Mouse (Mus musculus): ENCODE results near the gene Nsf. TPM values are rescaled to one million over a fixed set of nuclear protein-coding genes. Genes with fewer than 3 reads are reported as not detected.
"Not testable (repeated sequence)": the region's sequence is repeated elsewhere in the genome, so short reads cannot be mapped to it uniquely, and the experiment has no call there.

The Nsf gene
- polyA plus RNA-seq, 1 experiment from 2014 or later, result 47.6 TPM

DNA sequence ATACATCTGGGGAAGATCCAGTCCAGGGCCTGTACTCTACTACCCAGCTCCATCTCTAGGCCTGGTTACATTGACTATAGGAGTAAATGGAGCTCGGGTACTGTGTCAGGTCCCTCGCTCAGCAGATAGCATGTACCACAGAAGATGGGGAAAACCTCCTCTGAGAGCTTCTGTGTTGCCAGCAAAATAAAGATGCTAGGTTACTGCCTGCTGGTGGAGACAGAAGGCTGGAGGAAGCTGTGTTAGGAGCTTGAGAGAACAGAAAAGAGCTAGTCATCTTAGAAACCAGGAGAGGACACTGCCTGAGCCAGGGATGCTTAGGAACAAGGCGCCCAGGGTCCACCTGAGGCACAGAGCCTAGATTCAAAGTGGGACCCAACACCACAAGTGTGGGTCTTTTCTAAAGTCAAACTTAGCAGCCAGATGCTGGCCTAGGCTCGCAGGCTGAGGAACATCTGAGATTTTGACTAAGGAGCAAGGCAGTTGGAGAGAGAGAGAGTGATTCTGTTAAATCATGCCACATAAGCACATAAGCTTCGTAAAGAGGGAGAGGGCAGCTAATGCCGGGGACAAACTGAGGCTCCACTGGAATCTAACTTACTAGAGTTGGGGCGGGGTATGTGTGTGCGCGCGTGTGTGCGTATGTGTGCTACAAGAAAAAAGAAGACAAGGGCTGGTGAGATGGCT lies 66.0 kb downstream of the Nsf start:
- ATAC-seq (replicated peaks; ENCODE audit: insufficient number of reproducible peaks, low FRiP score, low TSS enrichment, low read depth), result no peak

DNA sequence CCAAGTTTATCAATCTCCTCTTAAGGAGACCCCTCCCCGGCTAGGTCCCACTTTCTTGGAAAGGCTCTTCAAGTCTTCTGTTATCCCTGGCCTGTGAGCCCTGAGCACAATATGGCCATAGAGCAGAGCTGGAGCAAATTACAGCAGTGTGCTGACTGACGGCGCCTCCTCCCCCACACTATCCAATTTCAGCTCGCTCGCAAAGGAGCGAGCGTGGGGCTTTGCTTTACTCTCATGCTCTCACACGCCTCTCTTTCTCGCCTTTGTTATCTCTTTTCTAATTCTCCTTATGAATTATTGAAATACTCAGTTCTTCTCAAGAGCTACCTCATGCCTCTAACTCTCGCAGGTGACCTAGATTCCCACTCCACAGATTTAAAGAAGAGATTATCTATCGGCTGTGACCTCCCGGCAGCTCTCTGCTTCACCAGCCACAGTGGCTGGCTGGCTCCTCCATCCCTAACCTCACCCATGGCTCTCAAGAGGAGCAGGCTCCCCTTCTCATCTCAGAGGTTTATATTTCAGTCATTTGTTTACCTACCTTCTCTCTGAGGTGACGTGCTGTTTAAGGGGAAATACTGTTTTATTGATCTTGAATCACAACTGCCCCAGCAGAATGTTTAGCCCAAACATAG lies 69.0 kb downstream of the Nsf start:
- Histone ChIP-seq H3K9ac (replicated peaks; ENCODE audit: low read length) (peak overlapping the region; percentile 6), H3K4me3 (ENCODE audit: low read depth, low read length) (no peak overlapping the region), H3K4me2 (ENCODE audit: low read depth, low read length) (0 out of 2 replicates have a peak overlapping the region, but pooled peaks have one; percentile 3), H3K27me3 (ENCODE audit: control insufficient read depth, insufficient read depth, low read length) (no peaks in the 10 kb centered on the region), H3K36me3 (replicated peaks; ENCODE audit: control insufficient read depth, insufficient read depth, low read depth, low read length) (no peaks in the 10 kb centered on the region), H3K4me1 (ENCODE audit: control insufficient read depth, insufficient read depth, low read length) (no peaks in the 10 kb centered on the region), H3K27ac (replicated peaks; ENCODE audit: low read depth, low read length) (peak overlapping the region; percentile 6), H3K9me3 (replicated peaks; ENCODE audit: control insufficient read depth, low read length) (no peaks in the 10 kb centered on the region)
- ATAC-seq (replicated peaks; ENCODE audit: insufficient number of reproducible peaks, low FRiP score, low TSS enrichment, low read depth) (peak; percentile 91), DNase-seq (ENCODE audit: low spot score) (peak; percentile 88)
- 1% methylated on average over 13 of the region's 13 CpGs for WGBS

More for the DNA sequence above, 66.0 kb downstream of the Nsf start:
- no peaks in the 10 kb centered on the region for H3K36me3 ChIP-seq (replicated peaks; ENCODE audit: control insufficient read depth, insufficient read depth, low read depth, low read length)
- no peak overlapping the region for H3K9ac ChIP-seq (replicated peaks; ENCODE audit: low read length)
- no peaks in the 10 kb centered on the region for H3K9me3 ChIP-seq (replicated peaks; ENCODE audit: control insufficient read depth, low read length)
- H3K4me3 ChIP-seq (ENCODE audit: low read depth, low read length), result no peak overlapping the region
- DNase-seq (ENCODE audit: low spot score), result no peak
- no peak overlapping the region for H3K4me2 ChIP-seq (ENCODE audit: low read depth, low read length)
- no peaks in the 10 kb centered on the region for H3K4me1 ChIP-seq (ENCODE audit: control insufficient read depth, insufficient read depth, low read length)
- H3K27ac ChIP-seq (replicated peaks; ENCODE audit: low read depth, low read length), result no peak overlapping the region
- 96% methylated on average over 11 of the region's 11 CpGs for WGBS
- no peaks in the 10 kb centered on the region for H3K27me3 ChIP-seq (ENCODE audit: control insufficient read depth, insufficient read depth, low read length)

- H3K9ac ChIP-seq (replicated peaks; ENCODE audit: low read length), result no peak overlapping the region
- no peaks in the 10 kb centered on the region for H3K4me1 ChIP-seq (ENCODE audit: control insufficient read depth, insufficient read depth, low read length)
- H3K27ac ChIP-seq (replicated peaks; ENCODE audit: low read depth, low read length), result no peak overlapping the region
- no peak overlapping the region for H3K4me2 ChIP-seq (ENCODE audit: low read depth, low read length)
- H3K9me3 ChIP-seq (replicated peaks; ENCODE audit: control insufficient read depth, low read length), result no peaks in the 10 kb centered on the region
- DNase-seq (ENCODE audit: low spot score) (no peak), ATAC-seq (replicated peaks; ENCODE audit: insufficient number of reproducible peaks, low FRiP score, low TSS enrichment, low read depth) (no peak)
- no peaks in the 10 kb centered on the region for H3K36me3 ChIP-seq (replicated peaks; ENCODE audit: control insufficient read depth, insufficient read depth, low read depth, low read length)
- no peaks in the 10 kb centered on the region for H3K27me3 ChIP-seq (ENCODE audit: control insufficient read depth, insufficient read depth, low read length)
- WGBS, result 85% methylated on average over 10 of the region's 10 CpGs
- no peak overlapping the region for H3K4me3 ChIP-seq (ENCODE audit: low read depth, low read length)
These were observed 70.1 kb downstream of the Nsf start for GRCm38 (mm10) chr11:103883793-103884192.

DNA sequence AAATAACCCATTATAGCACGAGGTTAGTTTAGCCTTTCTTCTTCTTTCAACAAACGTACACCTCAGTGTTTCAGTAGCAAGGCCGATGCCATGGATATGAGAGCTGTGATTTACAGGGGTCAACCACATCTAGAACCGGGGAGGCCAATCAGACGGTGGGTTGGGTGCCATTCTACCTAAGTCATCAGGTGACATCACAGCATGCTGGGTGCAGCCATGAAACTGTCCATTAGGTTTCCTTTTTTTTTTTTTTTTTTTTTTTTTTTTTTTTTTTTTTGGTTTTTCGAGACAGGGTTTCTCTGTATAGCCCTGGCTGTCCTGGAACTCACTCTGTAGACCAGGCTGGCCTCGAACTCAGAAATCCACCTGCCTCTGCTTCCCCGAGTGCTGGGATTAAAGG lies 74.4 kb downstream of the Nsf start:
- WGBS, result 94% methylated on average over 6 of the region's 8 CpGs
- not testable (repeated sequence) for H3K9ac ChIP-seq (replicated peaks; ENCODE audit: low read length); H3K4me1 ChIP-seq (ENCODE audit: control insufficient read depth, insufficient read depth, low read length); H3K9me3 ChIP-seq (replicated peaks; ENCODE audit: control insufficient read depth, low read length); H3K27me3 ChIP-seq (ENCODE audit: control insufficient read depth, insufficient read depth, low read length); H3K4me3 ChIP-seq (ENCODE audit: low read depth, low read length); H3K27ac ChIP-seq (replicated peaks; ENCODE audit: low read depth, low read length); H3K36me3 ChIP-seq (replicated peaks; ENCODE audit: control insufficient read depth, insufficient read depth, low read depth, low read length); H3K4me2 ChIP-seq (ENCODE audit: low read depth, low read length); DNase-seq (ENCODE audit: low spot score); ATAC-seq (replicated peaks; ENCODE audit: insufficient number of reproducible peaks, low FRiP score, low TSS enrichment, low read depth)

- peaks cover 6% of the 10 kb centered on the region; the same call in 1 of the 2 replicates for H3K36me3 ChIP-seq (replicated peaks; ENCODE audit: control insufficient read depth, insufficient read depth, low read depth, low read length)
- WGBS, result 91% methylated on average over 6 of the region's 6 CpGs
- ATAC-seq (replicated peaks; ENCODE audit: insufficient number of reproducible peaks, low FRiP score, low TSS enrichment, low read depth), result no peak
- no peaks in the 10 kb centered on the region for H3K4me1 ChIP-seq (ENCODE audit: control insufficient read depth, insufficient read depth, low read length)
- no peaks in the 10 kb centered on the region for H3K27me3 ChIP-seq (ENCODE audit: control insufficient read depth, insufficient read depth, low read length)
- H3K4me2 ChIP-seq (ENCODE audit: low read depth, low read length), result no peak overlapping the region
- H3K4me3 ChIP-seq (ENCODE audit: low read depth, low read length), result no peak overlapping the region
- DNase-seq (ENCODE audit: low spot score), result no peak
- no peaks in the 10 kb centered on the region; the same call in 1 of the 2 replicates for H3K9me3 ChIP-seq (replicated peaks; ENCODE audit: control insufficient read depth, low read length)
- no peak overlapping the region for H3K9ac ChIP-seq (replicated peaks; ENCODE audit: low read length)
- no peak overlapping the region for H3K27ac ChIP-seq (replicated peaks; ENCODE audit: low read depth, low read length)
These were observed 75.4 kb downstream of the Nsf start for GRCm38 (mm10) chr11:103878441-103878840.

DNA sequence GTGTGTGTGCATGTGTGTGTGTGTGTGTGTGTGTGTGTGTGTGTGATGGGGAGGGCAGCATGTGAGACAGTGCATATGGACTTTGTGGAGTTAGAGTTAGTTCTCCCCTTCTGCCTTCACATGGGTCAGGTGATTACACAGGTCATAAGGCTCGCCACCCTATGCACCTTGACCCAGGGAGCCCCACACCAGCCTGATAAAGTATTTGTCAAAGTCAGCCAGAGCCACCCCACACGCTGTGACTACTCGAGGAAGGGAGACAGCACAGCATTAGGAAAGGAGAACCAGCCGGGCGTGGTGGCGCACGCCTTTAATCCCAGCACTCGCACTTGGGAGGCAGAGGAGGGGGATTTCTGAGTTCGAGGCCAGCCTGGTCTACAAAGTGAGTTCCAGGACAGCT lies 83.5 kb downstream of the Nsf start:
- ATAC-seq (replicated peaks; ENCODE audit: insufficient number of reproducible peaks, low FRiP score, low TSS enrichment, low read depth), result no peak
- no peaks in the 10 kb centered on the region for H3K4me1 ChIP-seq (ENCODE audit: control insufficient read depth, insufficient read depth, low read length)
- H3K4me3 ChIP-seq (ENCODE audit: low read depth, low read length), result no peak overlapping the region
- H3K9ac ChIP-seq (replicated peaks; ENCODE audit: low read length), result no peak overlapping the region
- DNase-seq (ENCODE audit: low spot score), result no peak
- H3K4me2 ChIP-seq (ENCODE audit: low read depth, low read length), result no peak overlapping the region
- H3K27me3 ChIP-seq (ENCODE audit: control insufficient read depth, insufficient read depth, low read length), result no peaks in the 10 kb centered on the region
- H3K36me3 ChIP-seq (replicated peaks; ENCODE audit: control insufficient read depth, insufficient read depth, low read depth, low read length), result peaks cover 6% of the 10 kb centered on the region; the same call in 1 of the 2 replicates
- H3K9me3 ChIP-seq (replicated peaks; ENCODE audit: control insufficient read depth, low read length), result no peaks in the 10 kb centered on the region; the same call in 1 of the 2 replicates
- WGBS, result 87% methylated on average over 9 of the region's 9 CpGs
- no peak overlapping the region for H3K27ac ChIP-seq (replicated peaks; ENCODE audit: low read depth, low read length)

- Histone ChIP-seq H3K4me1 (ENCODE audit: control insufficient read depth, insufficient read depth, low read length) (no peaks in the 10 kb centered on the region), H3K4me2 (ENCODE audit: low read depth, low read length) (no peak overlapping the region), H3K27ac (replicated peaks; ENCODE audit: low read depth, low read length) (no peak overlapping the region), H3K9me3 (replicated peaks; ENCODE audit: control insufficient read depth, low read length) (no peaks in the 10 kb centered on the region), H3K4me3 (ENCODE audit: low read depth, low read length) (no peak overlapping the region), H3K27me3 (ENCODE audit: control insufficient read depth, insufficient read depth, low read length) (no peaks in the 10 kb centered on the region), H3K36me3 (replicated peaks; ENCODE audit: control insufficient read depth, insufficient read depth, low read depth, low read length) (no peaks in the 10 kb centered on the region), H3K9ac (replicated peaks; ENCODE audit: low read length) (no peak overlapping the region)
- no peak for ATAC-seq (replicated peaks; ENCODE audit: insufficient number of reproducible peaks, low FRiP score, low TSS enrichment, low read depth)
- WGBS, result 23% methylated on average over 5 of the region's 5 CpGs
- no peak for DNase-seq (ENCODE audit: low spot score)
These were observed 86.2 kb downstream of the Nsf start for GRCm38 (mm10) chr11:103867702-103868101.

- Histone ChIP-seq H3K4me2 (ENCODE audit: low read depth, low read length) (no peak overlapping the region), H3K4me3 (ENCODE audit: low read depth, low read length) (no peak overlapping the region), H3K4me1 (ENCODE audit: control insufficient read depth, insufficient read depth, low read length) (no peaks in the 10 kb centered on the region), H3K27me3 (ENCODE audit: control insufficient read depth, insufficient read depth, low read length) (no peaks in the 10 kb centered on the region), H3K36me3 (replicated peaks; ENCODE audit: control insufficient read depth, insufficient read depth, low read depth, low read length) (no peaks in the 10 kb centered on the region), H3K27ac (replicated peaks; ENCODE audit: low read depth, low read length) (no peak overlapping the region), H3K9ac (replicated peaks; ENCODE audit: low read length) (no peak overlapping the region), H3K9me3 (replicated peaks; ENCODE audit: control insufficient read depth, low read length) (no peaks in the 10 kb centered on the region)
- DNase-seq (ENCODE audit: low spot score) (no peak), ATAC-seq (replicated peaks; ENCODE audit: insufficient number of reproducible peaks, low FRiP score, low TSS enrichment, low read depth) (no peak)
- WGBS, result 75% methylated on average over 7 of the region's 7 CpGs
These were observed 88.5 kb downstream of the Nsf start for GRCm38 (mm10) chr11:103865346-103865745.

Measured in embryonic facial prominence, embryonic 11.5 days (tissue).